Mouse (Mus musculus): ENCODE measurements around the gene Agpat4. TPM values are rescaled to one million over a fixed set of nuclear protein-coding genes. Genes with fewer than 3 reads are reported as not detected.

Gene Agpat4
- total RNA-seq, 1 experiment from 2014 or later, result 150 TPM

GRCm38 (mm10) chr17:12250581-12250980, 132.1 kb downstream of the Agpat4 start:
- no peak for ATAC-seq (replicated peaks; ENCODE audit: insufficient number of reproducible peaks, low FRiP score, low TSS enrichment, poor library complexity, severe bottlenecking)

- no peak for ATAC-seq (replicated peaks; ENCODE audit: insufficient number of reproducible peaks, low FRiP score, low TSS enrichment, poor library complexity, severe bottlenecking)
These were observed 137.6 kb downstream of the Agpat4 start for GRCm38 (mm10) chr17:12256142-12256541.

- ATAC-seq (replicated peaks; ENCODE audit: insufficient number of reproducible peaks, low FRiP score, low TSS enrichment, poor library complexity, severe bottlenecking), result no peak
These were observed 140.0 kb downstream of the Agpat4 start for GRCm38 (mm10) chr17:12258517-12258916.

GRCm38 (mm10) chr17:12259957-12260356, 141.5 kb downstream of the Agpat4 start:
- ATAC-seq (replicated peaks; ENCODE audit: insufficient number of reproducible peaks, low FRiP score, low TSS enrichment, poor library complexity, severe bottlenecking), result no peak

GRCm38 (mm10) chr17:12261376-12261775, 142.9 kb downstream of the Agpat4 start:
- ATAC-seq (replicated peaks; ENCODE audit: insufficient number of reproducible peaks, low FRiP score, low TSS enrichment, poor library complexity, severe bottlenecking), result no peak

- ATAC-seq (replicated peaks; ENCODE audit: insufficient number of reproducible peaks, low FRiP score, low TSS enrichment, poor library complexity, severe bottlenecking), result no peak
These were observed 143.4 kb downstream of the Agpat4 start for GRCm38 (mm10) chr17:12261887-12262286.

GRCm38 (mm10) chr17:12262851-12263250, 144.3 kb downstream of the Agpat4 start:
- ATAC-seq (replicated peaks; ENCODE audit: insufficient number of reproducible peaks, low FRiP score, low TSS enrichment, poor library complexity, severe bottlenecking), result no peak

- ATAC-seq (replicated peaks; ENCODE audit: insufficient number of reproducible peaks, low FRiP score, low TSS enrichment, poor library complexity, severe bottlenecking), result no peak
These were observed 145.3 kb downstream of the Agpat4 start for GRCm38 (mm10) chr17:12263787-12264186.

GRCm38 (mm10) chr17:12264293-12264692, 145.8 kb downstream of the Agpat4 start:
- ATAC-seq (replicated peaks; ENCODE audit: insufficient number of reproducible peaks, low FRiP score, low TSS enrichment, poor library complexity, severe bottlenecking), result no peak

GRCm38 (mm10) chr17:12265969-12266925, 147.7 kb downstream of the Agpat4 start:
- no peak for ATAC-seq (replicated peaks; ENCODE audit: insufficient number of reproducible peaks, low FRiP score, low TSS enrichment, poor library complexity, severe bottlenecking)

GRCm38 (mm10) chr17:12268091-12268490, 149.6 kb downstream of the Agpat4 start:
- no peak for ATAC-seq (replicated peaks; ENCODE audit: insufficient number of reproducible peaks, low FRiP score, low TSS enrichment, poor library complexity, severe bottlenecking)

GRCm38 (mm10) chr17:12268538-12268937, 150.0 kb downstream of the Agpat4 start:
- no peak for ATAC-seq (replicated peaks; ENCODE audit: insufficient number of reproducible peaks, low FRiP score, low TSS enrichment, poor library complexity, severe bottlenecking)

Other genes starting within 250 kb of the Agpat4 start
- 20.8 to 45.9 TPM (median 22.8 TPM) in 3 replicates for gene Map3k4, start 200.1 kb downstream of the Agpat4 start, total RNA-seq (2017)